Mouse (Mus musculus): ENCODE results near the gene Dclre1b. TPM values are rescaled to one million over a fixed set of nuclear protein-coding genes. Genes with fewer than 3 reads are reported as not detected.

Gene Dclre1b
- polyA plus RNA-seq, 1 experiment from 2014 or later: 20.6 TPM

GRCm38 (mm10) chr3:103782844-103783609 is 26.2 kb downstream of the Dclre1b start:
- Histone ChIP-seq H3K27ac (replicated peaks) (no peak overlapping the region), H3K36me3 (peaks cover under 1% of the 10 kb centered on the region; the same call in 1 of the 2 replicates), H3K9me3 (replicated peaks) (no peaks in the 10 kb centered on the region), H3K9ac (replicated peaks) (no peak overlapping the region), H3K27me3 (replicated peaks) (no peaks in the 10 kb centered on the region), H3K4me3 (replicated peaks) (no peak overlapping the region), H3K4me2 (no peak overlapping the region), H3K4me1 (peaks cover 13% of the 10 kb centered on the region; the same call in 1 of the 2 replicates)
- ATAC-seq (ENCODE audit: low FRiP score): no peak
- WGBS: 95% methylated on average over 4 of the region's 4 CpGs

GRCm38 (mm10) chr3:103780777-103781176 is 28.5 kb downstream of the Dclre1b start:
- Histone ChIP-seq H3K9me3 (replicated peaks) (no peaks in the 10 kb centered on the region), H3K9ac (replicated peaks) (no peak overlapping the region), H3K4me2 (no peak overlapping the region), H3K36me3 (peaks cover 16% of the 10 kb centered on the region), H3K4me3 (replicated peaks) (no peak overlapping the region), H3K27me3 (replicated peaks) (no peaks in the 10 kb centered on the region), H3K27ac (replicated peaks) (no peak overlapping the region), H3K4me1 (peaks cover 3% of the 10 kb centered on the region; the same call in 1 of the 2 replicates)
- no peak for ATAC-seq (ENCODE audit: low FRiP score)
- WGBS: 83% methylated on average over 5 of the region's 5 CpGs

- 97% methylated on average over 3 of the region's 3 CpGs for WGBS
- Histone ChIP-seq H3K9me3 (replicated peaks) (no peaks in the 10 kb centered on the region), H3K4me3 (replicated peaks) (no peak overlapping the region), H3K27ac (replicated peaks) (no peak overlapping the region), H3K4me1 (peaks cover 3% of the 10 kb centered on the region; the same call in 1 of the 2 replicates), H3K9ac (replicated peaks) (no peak overlapping the region), H3K36me3 (peaks cover 16% of the 10 kb centered on the region), H3K27me3 (replicated peaks) (no peaks in the 10 kb centered on the region), H3K4me2 (no peak overlapping the region)
- ATAC-seq (ENCODE audit: low FRiP score): no peak
These were observed 29.0 kb downstream of the Dclre1b start for GRCm38 (mm10) chr3:103780271-103780670.

- Histone ChIP-seq H3K4me1 (no peaks in the 10 kb centered on the region), H3K9me3 (replicated peaks) (no peaks in the 10 kb centered on the region), H3K36me3 (peaks cover 16% of the 10 kb centered on the region), H3K9ac (replicated peaks) (no peak overlapping the region), H3K27me3 (replicated peaks) (no peaks in the 10 kb centered on the region), H3K4me2 (no peak overlapping the region), H3K4me3 (replicated peaks) (no peak overlapping the region), H3K27ac (replicated peaks) (no peak overlapping the region)
- WGBS: 73% methylated on average over 7 of the region's 7 CpGs
- no peak for ATAC-seq (ENCODE audit: low FRiP score)
These were observed 30.1 kb downstream of the Dclre1b start for GRCm38 (mm10) chr3:103779183-103779582.

GRCm38 (mm10) chr3:103778660-103779059 is 30.6 kb downstream of the Dclre1b start:
- 92% methylated on average over 6 of the region's 6 CpGs for WGBS
- no peak overlapping the region for H3K4me2 ChIP-seq

GRCm38 (mm10) chr3:103777940-103778339 is 31.3 kb downstream of the Dclre1b start:
- no peak for ATAC-seq (ENCODE audit: low FRiP score)
- WGBS: 86% methylated on average over 11 of the region's 11 CpGs

More at GRCm38 (mm10) chr3:103778660-103779059, 30.6 kb downstream of the Dclre1b start:
- H3K36me3 ChIP-seq: peaks cover 16% of the 10 kb centered on the region
- no peak overlapping the region for H3K4me3 ChIP-seq (replicated peaks)
- no peaks in the 10 kb centered on the region for H3K4me1 ChIP-seq
- H3K9ac ChIP-seq (replicated peaks): no peak overlapping the region
- no peak for ATAC-seq (ENCODE audit: low FRiP score)
- no peaks in the 10 kb centered on the region for H3K27me3 ChIP-seq (replicated peaks)
- no peak overlapping the region for H3K27ac ChIP-seq (replicated peaks)
- H3K9me3 ChIP-seq (replicated peaks): no peaks in the 10 kb centered on the region

GRCm38 (mm10) chr3:103774009-103774408 is 35.2 kb downstream of the Dclre1b start:
- Histone ChIP-seq H3K27me3 (replicated peaks) (no peaks in the 10 kb centered on the region), H3K4me1 (peaks cover 6% of the 10 kb centered on the region; the same call in 1 of the 2 replicates), H3K4me2 (no peak overlapping the region), H3K9me3 (replicated peaks) (no peaks in the 10 kb centered on the region), H3K36me3 (peaks cover 16% of the 10 kb centered on the region), H3K9ac (replicated peaks) (no peak overlapping the region), H3K4me3 (replicated peaks) (no peak overlapping the region), H3K27ac (replicated peaks) (no peak overlapping the region)
- no peak for ATAC-seq (ENCODE audit: low FRiP score)
- 85% methylated on average over 15 of the region's 15 CpGs for WGBS

More at GRCm38 (mm10) chr3:103777940-103778339, 31.3 kb downstream of the Dclre1b start:
- no peak overlapping the region for H3K4me3 ChIP-seq (replicated peaks)
- H3K4me2 ChIP-seq: no peak overlapping the region
- peaks cover 4% of the 10 kb centered on the region; the same call in 1 of the 2 replicates for H3K4me1 ChIP-seq
- H3K36me3 ChIP-seq: peaks cover 16% of the 10 kb centered on the region
- H3K27ac ChIP-seq (replicated peaks): no peak overlapping the region
- no peaks in the 10 kb centered on the region for H3K9me3 ChIP-seq (replicated peaks)
- H3K27me3 ChIP-seq (replicated peaks): no peaks in the 10 kb centered on the region
- H3K9ac ChIP-seq (replicated peaks): no peak overlapping the region

GRCm38 (mm10) chr3:103773508-103773907 is 35.7 kb downstream of the Dclre1b start:
- 92% methylated on average over 3 of the region's 3 CpGs for WGBS
- no peak overlapping the region for H3K27ac ChIP-seq (replicated peaks)
- ATAC-seq (ENCODE audit: low FRiP score): no peak

GRCm38 (mm10) chr3:103772846-103773245 is 36.4 kb downstream of the Dclre1b start:
- Histone ChIP-seq H3K27me3 (replicated peaks) (no peaks in the 10 kb centered on the region), H3K27ac (replicated peaks) (no peak overlapping the region), H3K4me3 (replicated peaks) (no peak overlapping the region), H3K36me3 (peaks cover 23% of the 10 kb centered on the region), H3K4me1 (peaks cover 6% of the 10 kb centered on the region; the same call in 1 of the 2 replicates), H3K4me2 (no peak overlapping the region), H3K9me3 (replicated peaks) (no peaks in the 10 kb centered on the region), H3K9ac (replicated peaks) (no peak overlapping the region)
- ATAC-seq (ENCODE audit: low FRiP score): no peak
- WGBS: 68% methylated on average over 4 of the region's 4 CpGs

More at GRCm38 (mm10) chr3:103773508-103773907, 35.7 kb downstream of the Dclre1b start:
- peaks cover 6% of the 10 kb centered on the region; the same call in 1 of the 2 replicates for H3K4me1 ChIP-seq
- no peaks in the 10 kb centered on the region for H3K9me3 ChIP-seq (replicated peaks)
- H3K36me3 ChIP-seq: peaks cover 19% of the 10 kb centered on the region
- H3K4me2 ChIP-seq: no peak overlapping the region
- no peaks in the 10 kb centered on the region for H3K27me3 ChIP-seq (replicated peaks)
- H3K4me3 ChIP-seq (replicated peaks): no peak overlapping the region
- no peak overlapping the region for H3K9ac ChIP-seq (replicated peaks)

- no peak overlapping the region for H3K4me3 ChIP-seq (replicated peaks)
- ATAC-seq (ENCODE audit: low FRiP score): no peak
These were observed 37.6 kb downstream of the Dclre1b start for GRCm38 (mm10) chr3:103771531-103772130.

GRCm38 (mm10) chr3:103766789-103767188 is 42.5 kb downstream of the Dclre1b start:
- no peaks in the 10 kb centered on the region for H3K9me3 ChIP-seq (replicated peaks)
- H3K9ac ChIP-seq (replicated peaks): no peak overlapping the region
- no peak overlapping the region for H3K27ac ChIP-seq (replicated peaks)
- no peak for ATAC-seq (ENCODE audit: low FRiP score)
- no peaks in the 10 kb centered on the region for H3K27me3 ChIP-seq (replicated peaks)
- H3K4me1 ChIP-seq: no peaks in the 10 kb centered on the region
- no peak overlapping the region for H3K4me2 ChIP-seq
- H3K4me3 ChIP-seq (replicated peaks): no peak overlapping the region
- peaks cover 23% of the 10 kb centered on the region for H3K36me3 ChIP-seq
- WGBS: 57% methylated on average over 3 of the region's 3 CpGs

More at GRCm38 (mm10) chr3:103771531-103772130, 37.6 kb downstream of the Dclre1b start:
- H3K27ac ChIP-seq (replicated peaks): 0 out of 2 replicates have a peak overlapping the region, but pooled peaks have one; percentile 30
- H3K4me1 ChIP-seq: peaks cover 6% of the 10 kb centered on the region; the same call in 1 of the 2 replicates
- H3K36me3 ChIP-seq: peaks cover 13% of the 10 kb centered on the region
- no peak overlapping the region for H3K4me2 ChIP-seq
- no peak overlapping the region for H3K9ac ChIP-seq (replicated peaks)
- 69% methylated on average over 9 of the region's 9 CpGs for WGBS
- no peaks in the 10 kb centered on the region for H3K9me3 ChIP-seq (replicated peaks)
- no peaks in the 10 kb centered on the region for H3K27me3 ChIP-seq (replicated peaks)
